Mouse (Mus musculus) liver, embryonic 14.5 days (tissue): ENCODE data around the gene Aox3. TPM values are rescaled to one million over a fixed set of nuclear protein-coding genes. Genes with fewer than 3 reads are reported as not detected.

ENCODE experiments used
- ATAC-seq: fragments of 200-750 bp; cut with Nextera tagmentation; 2 replicates; pipeline ENCODE4 v1.8.0; 2017; ENCODE audit warnings: moderate number of reproducible peaks, mild to moderate bottlenecking, moderate library complexity; ENCODE audit not compliant: insufficient read depth
- DNase-seq, 3 experiments: peaks; one replicate each; pipeline ENCODE4 v3.0.0-alpha.2; 2012 to 2013; ENCODE audit warnings: low read depth in 3 of 3, low spot score in 3 of 3
- H3K27ac ChIP-seq: fragments of 300-500 bp; sonication (generic); 2 replicates; pipeline ENCODE4 v1.5.1; 2014; ENCODE audit warnings: moderate library complexity, mild to moderate bottlenecking, control low read depth, inconsistent platforms
- H3K27me3 ChIP-seq: fragments of 300-500 bp; sonication (generic); 2 replicates; pipeline ENCODE4 v1.6.1; 2014; ENCODE audit warnings: mild to moderate bottlenecking, low read length, moderate library complexity; ENCODE audit not compliant: control insufficient read depth, insufficient read depth
- H3K36me3 ChIP-seq: fragments of 300-500 bp; sonication (generic); replicated peaks from 2 replicates; pipeline ENCODE4 v1.6.1; 2014; ENCODE audit warnings: low read depth; ENCODE audit not compliant: control insufficient read depth, insufficient read depth
- H3K4me1 ChIP-seq, 2 experiments: fragments of 200-500 bp in 1 of 2; fragments of 300-500 bp in 1 of 2; sonication (generic) in 1 of 2; replicated peaks; 2 replicates each; pipeline ENCODE4 v1.6.1; 2012 to 2014; ENCODE audit warnings: antibody characterized with exemption in 1 of 2, inconsistent platforms in 1 of 2, low read length in 1 of 2; ENCODE audit not compliant: control insufficient read depth in 2 of 2, insufficient read depth in 2 of 2
- H3K4me2 ChIP-seq: fragments of 300-500 bp; sonication (generic); 2 replicates; pipeline ENCODE4 v1.6.1; 2014; ENCODE audit warnings: low read depth, mild to moderate bottlenecking, control low read depth, moderate library complexity
- H3K4me3 ChIP-seq, 2 experiments: fragments of 200-500 bp in 1 of 2; fragments of 300-500 bp in 1 of 2; sonication (generic) in 1 of 2; 2 replicates each; pipeline ENCODE4 v1.5.1; 2012 to 2014; ENCODE audit warnings: low read depth in 2 of 2, low read length in 2 of 2, mild to moderate bottlenecking in 2 of 2, control low read depth in 1 of 2, inconsistent platforms in 1 of 2, moderate library complexity in 1 of 2; ENCODE audit not compliant: insufficient read depth in 1 of 2
- H3K9ac ChIP-seq: fragments of 300-500 bp; sonication (generic); replicated peaks from 2 replicates; pipeline ENCODE4 v1.6.1; 2014; ENCODE audit warnings: mild to moderate bottlenecking, control low read depth, moderate library complexity
- H3K9me3 ChIP-seq: fragments of 300-500 bp; sonication (generic); 2 replicates; pipeline ENCODE4 v1.6.1; 2016; ENCODE audit warnings: low read length, mixed read lengths; ENCODE audit not compliant: control insufficient read depth
- CTCF ChIP-seq: IDR thresholded peaks from 2 replicates; pipeline ENCODE4 v1.5.1; 2016; ENCODE audit warnings: antibody characterized with exemption, low read depth, control low read depth
- EP300 ChIP-seq: IDR thresholded peaks from 2 replicates; pipeline ENCODE4 v1.6.1; 2016; ENCODE audit warnings: antibody characterized with exemption, low read depth
- WGBS: fragments of 180-500 bp; shearing (Covaris S2); extraction: QIAGEN DNeasy Blood & Tissue Kit; methylation state at CpG from one replicate; pipeline ENCODE4 v1.1.7; 2014; ENCODE audit not compliant: insufficient replicate concordance; 5-methylcytosine and 5-hydroxymethylcytosine counted together
- polyA plus RNA-seq, 2 experiments: library from polyadenylated mRNA; depleted of rRNA in 1 of 2; stranded (reverse) in 1 of 2; unstranded in 1 of 2; fragments of >200 nt; fragmentation: Nextera tagmentation in 1 of 2; extraction: Ambion mirVana in 1 of 2; gene quantifications; 2 replicates each; pipeline versions ENCODE4 v1.2.1 to v1.2.3; 2012 to 2014

Gene Aox3
- polyA plus RNA-seq, 2 experiments = 0.09 to 0.20 TPM

GRCm38 (mm10) chr1:58238961-58239360, 126.0 kb downstream of the Aox3 start:
- Histone ChIP-seq H3K9ac (no peak overlapping the region), H3K36me3 (no peaks in the 10 kb centered on the region), H3K27me3 (no peaks in the 10 kb centered on the region), H3K4me3 (no peak overlapping the region), H3K4me1 (peaks cover 0 to 2% of the 10 kb centered on the region in 2 experiments; a peak in 1 of 4 replicates), H3K27ac (no peak overlapping the region), H3K9me3 (no peaks in the 10 kb centered on the region), H3K4me2 (no peak overlapping the region)
- DNase-seq (no peak), ATAC-seq (no peak)
- TF ChIP-seq EP300 (no peak), CTCF (no peak)
- 65% methylated on average over 9 of the region's 9 CpGs for WGBS

GRCm38 (mm10) chr1:58240347-58240746, 127.4 kb downstream of the Aox3 start:
- no peaks in the 10 kb centered on the region for H3K36me3 ChIP-seq
- no peak overlapping the region for H3K4me2 ChIP-seq
- no peak overlapping the region for H3K4me3 ChIP-seq
- H3K27ac ChIP-seq = no peak overlapping the region
- ATAC-seq (no peak), DNase-seq (no peak)
- no peak overlapping the region for H3K9ac ChIP-seq
- H3K4me1 ChIP-seq = peaks cover 0 to 2% of the 10 kb centered on the region in 2 experiments; a peak in 1 of 4 replicates
- TF ChIP-seq EP300 (no peak), CTCF (no peak)
- H3K27me3 ChIP-seq = no peaks in the 10 kb centered on the region
- WGBS = 58% methylated on average over 6 of the region's 6 CpGs
- H3K9me3 ChIP-seq = no peaks in the 10 kb centered on the region

DNA sequence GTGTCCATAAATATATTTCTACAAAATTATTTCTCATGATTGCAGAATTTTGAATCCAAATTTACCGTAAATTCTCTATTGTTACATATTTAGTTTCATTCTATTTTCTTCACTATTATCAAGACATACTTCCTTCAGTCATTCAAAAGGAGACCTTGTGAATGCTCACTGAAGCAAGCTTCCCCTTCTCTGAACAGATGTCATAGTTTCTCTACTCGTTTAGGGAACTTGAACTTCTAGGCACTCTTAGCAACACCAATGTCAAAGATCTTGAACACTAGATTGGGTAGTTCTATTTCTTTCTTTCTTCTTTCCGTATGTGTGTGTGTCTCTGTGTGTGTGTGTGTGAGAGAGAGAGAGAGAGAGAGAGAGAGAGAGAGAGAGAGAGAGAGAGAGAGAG, 131.6 kb downstream of the Aox3 start:
- no peak for ATAC-seq
- Histone ChIP-seq H3K9me3 (no peaks in the 10 kb centered on the region), H3K27me3 (no peaks in the 10 kb centered on the region), H3K36me3 (no peaks in the 10 kb centered on the region), H3K4me2 (no peak overlapping the region), H3K4me3 (no peak overlapping the region), H3K9ac (no peak overlapping the region), H3K4me1 (no peaks in the 10 kb centered on the region), H3K27ac (no peak overlapping the region)
- TF ChIP-seq CTCF = no peak
- TF ChIP-seq EP300 = no peak
- no peak for DNase-seq
- WGBS = 40% methylated on average over 3 of the region's 3 CpGs

DNA sequence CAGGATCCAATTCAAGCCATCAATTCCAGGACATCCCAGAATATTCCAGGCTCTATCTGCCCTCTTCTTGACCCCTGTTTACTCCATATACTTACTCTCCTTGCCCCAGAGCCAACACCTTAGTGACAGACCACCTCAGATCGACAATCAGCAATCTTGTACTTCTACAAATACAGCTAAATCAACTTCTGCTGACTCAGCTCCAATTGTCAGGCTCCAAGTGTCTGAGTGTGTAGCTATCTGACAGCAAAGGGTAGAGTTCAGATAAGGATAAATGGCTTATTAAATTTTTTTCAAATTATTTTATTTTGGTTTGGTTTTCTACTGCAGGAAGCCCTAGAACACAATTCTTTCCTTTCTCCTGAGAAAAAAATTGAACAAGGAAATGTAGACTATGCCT, 135.6 kb downstream of the Aox3 start:
- Histone ChIP-seq H3K4me1 (no peaks in the 10 kb centered on the region), H3K9ac (no peak overlapping the region), H3K27me3 (no peaks in the 10 kb centered on the region), H3K4me2 (no peak overlapping the region), H3K27ac (no peak overlapping the region), H3K4me3 (no peak overlapping the region), H3K36me3 (no peaks in the 10 kb centered on the region), H3K9me3 (no peaks in the 10 kb centered on the region)
- DNase-seq = no peak
- 50% methylated on average over 1 of the region's 1 CpGs for WGBS
- TF ChIP-seq CTCF (no peak), EP300 (no peak)
- no peak for ATAC-seq

Other genes starting within 250 kb of the Aox3 start
- 3.9 and 6.6 TPM in 2 replicates for gene Sgo2a, start 117.2 kb upstream of the Aox3 start, polyA plus RNA-seq (2012; rRNA removed)
- 9.5 and 11.1 TPM in 2 replicates for gene Sgo2a, start 117.2 kb upstream of the Aox3 start, polyA plus RNA-seq (2014; fragmentation: Nextera tagmentation; extraction: Ambion mirVana)
- gene Kctd18, start 94.2 kb upstream of the Aox3 start, polyA plus RNA-seq (2012; rRNA removed) = 2.7 and 3.4 TPM in 2 replicates
- 2.1 and 3.2 TPM in 2 replicates for gene Kctd18, start 94.2 kb upstream of the Aox3 start, polyA plus RNA-seq (2014; fragmentation: Nextera tagmentation; extraction: Ambion mirVana)
- 0.16 and 0.17 TPM in 2 replicates for gene Aox1, start 83.2 kb upstream of the Aox3 start, polyA plus RNA-seq (2012; rRNA removed)
- 0.18 and 0.32 TPM in 2 replicates for gene Aox1, start 83.2 kb upstream of the Aox3 start, polyA plus RNA-seq (2014; fragmentation: Nextera tagmentation; extraction: Ambion mirVana)
- 0.10 and 0.75 TPM in 2 replicates for gene Aox4, start 97.3 kb downstream of the Aox3 start, polyA plus RNA-seq (2012; rRNA removed)
- 0.22 and 0.25 TPM in 2 replicates for gene Aox4, start 97.3 kb downstream of the Aox3 start, polyA plus RNA-seq (2014; fragmentation: Nextera tagmentation; extraction: Ambion mirVana)
- gene Aox2, start 165.2 kb downstream of the Aox3 start, polyA plus RNA-seq (2012; rRNA removed) = 0.01 TPM in 1 of 2 replicates, not detected in the other
- gene Aox2, start 165.2 kb downstream of the Aox3 start, polyA plus RNA-seq (2014; fragmentation: Nextera tagmentation; extraction: Ambion mirVana) = not detected in 2 replicates